Mouse (Mus musculus) megakaryocyte progenitor cell, adult 5-6 weeks (primary cell): Measurements from ENCODE around the gene Spef2. TPM values are rescaled to one million over a fixed set of nuclear protein-coding genes. Genes with fewer than 3 reads are reported as not detected.

Experiments used
- ATAC-seq: replicated peaks from 2 replicates; pipeline ENCODE4 v1.8.0; 2016; ENCODE audit warnings: mild to moderate bottlenecking, moderate TSS enrichment, inconsistent platforms; ENCODE audit not compliant: poor library complexity
- total RNA-seq, 2 experiments: library from RNA; stranded (forward) in 1 of 2; stranded (reverse) in 1 of 2; fragments of 157-497, 149-512 nt in 1 of 2; fragments of 200-1000 nt in 1 of 2; gene quantifications; 2 replicates each; pipeline versions ENCODE4 v1.2.3 to v1.2.4; 2015 to 2017

Spef2 gene
- total RNA-seq (2015) (0.32 and 1.0 TPM in 2 replicates), total RNA-seq (2017) (0.12 and 0.37 TPM in 2 replicates)

DNA sequence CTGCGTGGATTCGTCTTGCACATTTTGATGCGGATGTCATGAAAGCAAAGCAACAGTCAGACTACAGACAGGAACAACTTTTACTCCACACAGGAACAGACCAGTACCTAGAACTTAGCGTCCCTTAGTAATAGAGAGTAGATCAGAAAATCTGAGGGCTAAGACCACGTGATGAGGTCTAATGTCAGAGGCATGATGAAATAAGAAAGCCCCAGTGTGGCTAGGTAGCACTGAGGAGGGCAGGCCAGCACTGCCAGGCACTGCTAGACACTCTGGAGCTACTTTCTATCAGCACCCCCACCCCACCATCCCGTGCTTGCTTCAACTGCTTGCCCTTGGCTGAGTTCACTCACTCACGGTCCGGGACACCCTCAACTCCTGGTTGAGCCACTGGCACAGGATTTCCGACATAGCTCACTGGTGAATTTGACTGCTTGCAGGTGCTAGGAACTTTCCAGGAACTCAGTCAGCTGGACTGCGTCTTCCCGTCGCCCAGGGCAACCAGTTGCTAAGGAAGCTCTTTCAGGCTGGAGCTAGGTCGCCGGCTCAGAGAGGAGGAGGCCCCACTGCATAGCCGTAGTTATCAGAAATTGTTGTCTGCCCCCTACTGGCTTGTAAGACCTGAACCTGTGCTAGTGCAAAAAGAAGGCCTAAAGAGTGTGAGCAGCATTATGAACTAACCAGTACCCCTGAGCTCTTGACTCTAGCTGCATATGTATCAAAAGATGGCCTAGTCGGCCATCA, at the start of gene Spef2:
Gene Spef2, minus strand, starts transcription at position 510 of the 744 bp plus-strand sequence.
- ATAC-seq = peak; percentile 89

DNA sequence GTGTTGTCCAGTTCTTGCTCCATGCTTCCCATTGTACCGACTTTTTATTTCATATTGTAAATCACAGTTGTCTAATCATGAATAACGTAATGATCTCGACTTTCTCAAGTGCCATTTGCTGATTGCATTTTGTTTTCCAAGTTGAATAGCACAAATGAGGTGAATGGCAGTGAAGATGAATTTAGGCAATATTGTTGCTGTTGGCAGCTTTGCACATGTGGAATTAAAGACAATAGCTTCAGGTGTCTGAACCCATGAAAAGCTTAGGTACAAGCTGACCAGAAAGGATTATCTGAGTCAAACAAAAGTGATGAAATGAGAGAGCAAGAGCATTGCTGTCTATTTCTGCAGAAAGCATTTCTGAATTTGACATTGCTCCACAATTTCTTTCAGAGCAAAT, 45.5 kb upstream of the Spef2 start:
- no peak for ATAC-seq

DNA sequence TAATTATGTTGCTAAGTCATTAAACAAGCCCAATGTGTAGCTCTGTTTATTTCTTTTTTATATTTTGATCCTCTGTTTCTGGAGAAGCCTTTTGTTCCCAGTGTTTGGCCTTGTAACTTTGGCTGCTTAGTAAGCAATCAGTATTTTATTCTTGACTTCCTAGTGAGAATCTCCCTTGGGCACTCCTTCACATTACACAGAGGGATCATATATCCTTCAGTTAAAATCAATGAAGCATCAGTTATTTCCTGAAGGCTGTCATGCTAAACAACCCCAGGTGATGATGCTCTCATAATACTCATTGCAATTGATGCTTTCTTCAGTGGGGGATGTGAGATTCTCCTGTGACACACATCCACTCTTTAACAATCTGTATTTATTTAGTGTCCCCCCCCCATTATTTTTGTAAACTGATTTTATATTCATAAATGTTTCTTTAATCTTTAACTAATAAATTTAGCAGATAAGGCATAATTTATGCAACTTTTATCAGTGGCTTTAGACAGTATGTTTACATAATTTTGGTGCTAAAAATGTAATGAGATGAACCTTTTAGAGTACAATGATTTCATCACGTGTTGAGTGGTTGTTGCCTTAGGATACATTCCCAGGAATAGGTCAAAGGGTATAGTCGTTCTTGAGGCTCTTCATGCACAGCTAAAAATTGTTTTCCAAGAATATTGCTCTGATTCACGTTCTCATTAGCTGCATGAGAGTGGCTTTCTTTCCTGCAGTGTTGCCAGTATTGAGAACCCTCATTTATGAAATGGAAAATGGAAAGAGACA, 39.8 kb upstream of the Spef2 start:
- ATAC-seq = no peak

DNA sequence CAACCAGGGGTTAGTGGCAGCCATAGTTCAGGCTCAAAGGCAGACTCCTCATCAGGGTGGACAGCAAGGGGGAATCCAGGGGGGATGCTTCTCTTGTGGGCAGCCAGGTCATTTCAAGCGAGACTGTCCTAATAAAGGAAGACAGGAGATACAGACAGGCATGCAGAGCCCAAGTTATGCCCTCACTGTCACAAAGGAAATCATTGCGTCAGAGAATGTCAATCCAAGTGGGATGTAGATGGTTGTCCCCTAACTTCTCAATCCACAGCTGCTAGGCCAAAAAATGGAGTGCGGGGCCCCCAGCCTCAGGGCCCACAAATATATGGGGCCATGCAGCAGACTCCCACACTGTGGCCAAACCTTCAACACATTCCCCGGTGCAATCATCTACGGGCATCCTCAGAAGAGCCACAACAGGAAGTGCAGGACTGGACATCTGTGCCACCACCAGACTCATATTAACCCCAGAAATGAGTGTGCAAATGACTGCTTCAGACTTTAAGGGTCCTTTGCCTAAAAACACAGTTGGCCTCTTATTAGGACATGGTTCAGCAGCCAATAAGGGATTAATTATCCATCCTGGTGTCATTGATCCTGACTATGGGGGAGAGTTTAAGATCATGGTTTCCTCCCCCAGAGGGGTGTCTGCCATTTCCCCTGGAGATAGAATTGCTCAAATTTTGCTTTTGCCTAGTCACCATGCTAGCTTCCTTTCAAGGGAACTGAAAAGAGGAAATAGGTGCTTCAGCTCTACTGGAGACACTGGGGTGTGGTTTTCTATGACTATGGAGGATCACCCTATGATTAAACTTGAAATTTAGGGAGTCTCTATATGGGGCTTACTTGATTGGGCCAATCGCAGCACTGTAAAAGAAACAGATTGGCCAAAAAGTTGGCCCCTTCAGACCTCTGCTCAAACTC, 25.8 kb upstream of the Spef2 start:
- ATAC-seq = peak; percentile 90

DNA sequence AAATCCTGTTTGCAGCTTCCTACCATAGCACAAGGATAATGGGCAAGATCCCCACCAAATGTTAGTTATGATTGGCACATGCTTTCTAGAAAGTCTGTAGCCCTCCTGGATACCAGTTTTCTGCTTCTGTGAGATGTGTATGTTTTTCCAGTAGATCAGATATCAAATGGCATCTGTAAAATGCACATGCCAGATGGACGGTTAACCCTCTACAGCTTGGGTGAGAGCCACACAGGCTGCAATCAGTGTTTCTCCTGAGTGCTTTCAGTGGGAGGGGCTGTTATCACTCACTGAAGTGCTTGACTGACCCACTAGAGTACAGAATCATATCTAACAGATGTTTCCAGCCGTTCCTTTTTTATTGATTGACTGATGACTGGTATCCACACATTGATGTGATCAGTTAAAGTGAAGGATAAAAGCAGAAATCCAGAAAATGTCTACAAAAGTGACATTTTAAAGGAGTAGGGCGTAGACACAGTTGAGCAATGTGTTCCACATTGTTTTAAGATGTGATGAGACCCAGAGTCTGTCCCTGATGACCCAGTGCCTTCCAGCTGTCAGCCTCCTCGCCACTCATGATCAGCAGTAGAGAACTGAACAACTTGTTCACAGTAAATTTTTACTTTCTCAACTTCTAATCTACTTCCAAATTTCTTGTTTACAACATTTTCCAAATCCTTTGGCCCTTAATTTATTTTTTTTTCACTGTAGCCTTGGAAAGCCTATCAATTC, 19.7 kb upstream of the Spef2 start:
- ATAC-seq = 0 out of 2 replicates have a peak, but pooled peaks have one; percentile 23

DNA sequence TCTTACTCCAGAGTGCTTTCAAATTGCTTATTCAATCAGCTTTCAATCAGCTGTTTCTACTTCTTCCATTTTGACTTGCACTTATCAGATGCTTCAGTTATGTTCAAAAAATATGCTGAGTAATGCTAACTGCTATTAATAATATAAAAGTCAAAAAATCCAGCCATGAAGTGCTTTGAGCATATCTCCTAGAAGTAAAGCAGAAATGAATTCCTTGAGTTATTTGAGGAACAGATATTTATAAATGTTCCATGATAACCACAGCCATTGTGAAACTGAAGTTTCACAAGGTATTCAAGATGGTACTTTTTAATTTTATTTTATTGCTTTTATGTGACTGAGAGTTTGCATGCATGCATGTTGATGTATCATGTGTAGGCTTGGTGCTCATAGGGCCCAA, 18.4 kb upstream of the Spef2 start:
- peak; percentile 76 for ATAC-seq

DNA sequence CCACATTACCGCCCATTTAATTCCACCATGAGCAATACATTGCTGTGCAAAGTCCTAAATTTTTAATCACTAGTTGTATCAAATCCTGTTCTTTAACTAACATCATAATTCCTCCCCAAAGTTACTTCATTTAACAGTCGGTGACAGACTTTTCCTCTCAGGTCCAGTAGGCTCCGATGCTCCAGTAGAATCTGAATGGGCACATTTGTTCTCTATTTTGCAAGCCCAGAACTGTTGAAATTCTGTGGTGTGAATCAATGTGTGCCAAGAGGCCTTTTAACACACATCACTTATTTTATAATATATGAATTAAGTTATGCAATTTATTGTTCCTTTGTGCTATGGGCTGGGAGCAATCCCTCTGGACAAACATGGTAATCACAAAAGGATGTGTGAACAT, 2.3 kb upstream of the Spef2 start:
- ATAC-seq = peak; percentile 29; the same call in 1 of the 2 replicates

DNA sequence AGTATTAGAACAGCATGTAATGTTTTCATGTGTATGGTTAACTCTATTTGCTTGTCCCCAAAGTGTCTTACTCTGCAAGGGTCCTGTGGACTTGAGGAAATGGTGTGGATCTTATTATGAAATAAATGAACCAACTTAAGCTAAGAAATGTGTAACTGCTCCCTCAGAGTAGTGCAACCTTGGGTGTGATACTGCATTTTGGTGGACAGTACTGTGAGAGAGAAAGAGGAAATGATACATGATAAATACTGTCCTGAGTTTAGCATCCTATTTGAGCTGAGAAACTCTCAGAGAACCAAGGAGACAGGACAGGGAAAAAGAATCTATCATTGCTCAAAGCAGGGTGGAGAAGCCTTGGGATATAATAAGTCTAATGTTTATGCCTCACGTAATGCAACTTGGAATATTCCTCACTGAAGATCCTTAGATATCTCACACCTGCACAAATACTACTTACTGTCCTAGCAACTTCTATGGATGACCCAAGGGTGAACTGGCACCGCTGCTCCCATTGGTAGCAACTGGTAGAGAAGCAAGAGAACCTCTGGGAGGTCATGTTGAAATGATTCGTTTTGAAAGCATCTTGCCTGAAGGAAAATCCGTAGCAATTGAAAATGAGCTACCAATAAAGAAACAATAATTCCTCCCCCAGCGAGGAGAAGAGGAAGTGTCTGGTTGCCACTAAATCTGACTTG, 1.1 kb downstream of the Spef2 start:
- ATAC-seq = peak; percentile 28

DNA sequence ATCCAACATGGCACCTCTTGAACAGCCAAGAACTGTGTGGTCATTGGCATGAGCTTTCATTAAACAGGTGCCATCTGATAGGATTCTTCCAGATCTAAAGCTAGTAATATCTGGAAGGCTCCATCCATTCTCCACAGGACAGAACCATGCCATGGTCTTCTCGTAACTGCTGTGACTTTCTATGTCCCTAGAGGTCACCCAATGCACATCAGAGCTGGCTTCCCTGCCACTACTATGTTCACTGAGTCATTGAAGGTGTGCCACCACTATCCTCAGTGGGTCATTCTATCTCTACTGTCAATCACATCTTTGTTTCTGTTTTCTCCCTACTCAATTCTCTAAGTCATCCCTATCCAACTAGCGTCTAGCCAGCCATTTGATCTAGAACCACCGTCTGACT, 6.5 kb downstream of the Spef2 start:
- ATAC-seq = 0 out of 2 replicates have a peak, but pooled peaks have one; percentile 20

DNA sequence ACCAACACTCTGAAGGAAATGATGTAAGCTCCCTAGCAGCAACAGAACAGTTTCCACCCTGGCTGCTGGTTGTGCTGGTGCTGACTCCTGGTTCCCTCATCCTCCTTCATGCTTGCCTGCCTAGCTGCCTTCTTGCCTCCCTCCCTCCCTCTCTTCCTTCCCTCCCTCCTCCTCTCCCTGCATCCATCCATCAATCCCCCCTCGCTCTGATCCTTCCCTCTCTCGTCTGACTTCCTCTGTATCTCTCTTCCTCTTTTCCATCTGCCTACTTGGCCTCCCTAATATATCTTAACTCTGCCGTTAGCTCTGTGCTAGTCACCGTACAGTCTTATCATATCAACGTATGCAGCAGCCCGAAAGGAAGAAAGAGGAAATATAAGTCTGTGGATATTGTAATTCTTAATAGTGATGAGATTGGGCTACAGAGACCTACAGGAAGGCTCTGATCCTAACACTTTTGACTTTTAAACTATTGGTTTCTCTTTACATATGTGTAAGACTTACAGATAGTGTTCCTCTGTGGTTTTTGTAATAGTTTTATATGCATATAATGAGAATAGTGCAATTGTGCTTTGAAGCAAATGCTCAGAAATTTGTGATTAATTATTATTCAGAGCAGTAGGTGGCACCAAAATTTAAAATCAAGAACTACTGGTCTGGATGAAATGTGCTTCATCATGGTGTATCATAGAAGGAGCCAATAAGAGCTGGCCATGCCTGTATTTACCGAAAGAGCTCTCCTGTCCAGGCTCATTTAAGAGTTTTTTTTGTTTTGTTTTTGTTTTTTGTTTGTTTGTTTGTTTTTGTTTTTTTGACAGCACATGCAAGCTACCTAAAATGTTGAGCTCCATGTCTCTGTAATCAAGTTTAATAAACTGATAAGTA, 33.9 kb downstream of the Spef2 start:
- peak; percentile 83 for ATAC-seq

DNA sequence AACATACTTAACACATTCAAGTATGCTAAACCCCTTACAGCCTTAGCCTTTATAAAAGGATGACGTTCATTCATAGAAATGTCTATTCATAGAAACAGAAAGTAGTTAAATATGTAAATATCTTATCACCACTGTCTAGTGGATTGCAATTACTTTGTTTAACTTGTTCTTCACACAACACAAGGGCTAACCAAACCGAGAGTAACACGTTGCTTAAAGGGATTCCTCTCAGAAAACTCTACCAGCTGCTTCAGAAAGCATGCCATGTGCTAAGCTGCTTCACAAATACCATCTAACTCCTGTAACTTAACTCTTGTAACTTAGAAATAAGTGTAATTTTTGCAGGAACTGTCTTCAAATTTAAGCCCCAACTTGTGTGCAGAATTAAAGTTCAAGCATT, 35.0 kb downstream of the Spef2 start:
- ATAC-seq = no peak

DNA sequence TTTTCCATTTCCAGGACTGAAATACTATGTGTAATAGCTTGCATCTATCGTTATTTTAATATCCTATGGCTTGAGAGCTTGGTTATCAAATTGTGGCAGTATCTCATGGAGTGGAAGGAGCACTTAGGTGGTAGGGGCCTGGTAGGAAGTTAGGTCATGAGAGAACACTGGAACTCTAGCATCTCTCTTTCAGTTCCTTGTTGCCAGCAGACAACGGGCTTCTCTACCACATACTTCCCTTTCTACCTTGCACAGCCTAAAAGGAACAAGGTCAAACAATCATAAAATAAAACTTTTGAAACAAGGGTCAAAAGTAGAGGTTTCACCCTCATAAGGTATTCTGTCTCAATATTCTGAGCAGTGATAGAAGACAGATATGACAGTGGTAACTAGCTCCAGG, 38.3 kb downstream of the Spef2 start:
- peak; percentile 66 for ATAC-seq

DNA sequence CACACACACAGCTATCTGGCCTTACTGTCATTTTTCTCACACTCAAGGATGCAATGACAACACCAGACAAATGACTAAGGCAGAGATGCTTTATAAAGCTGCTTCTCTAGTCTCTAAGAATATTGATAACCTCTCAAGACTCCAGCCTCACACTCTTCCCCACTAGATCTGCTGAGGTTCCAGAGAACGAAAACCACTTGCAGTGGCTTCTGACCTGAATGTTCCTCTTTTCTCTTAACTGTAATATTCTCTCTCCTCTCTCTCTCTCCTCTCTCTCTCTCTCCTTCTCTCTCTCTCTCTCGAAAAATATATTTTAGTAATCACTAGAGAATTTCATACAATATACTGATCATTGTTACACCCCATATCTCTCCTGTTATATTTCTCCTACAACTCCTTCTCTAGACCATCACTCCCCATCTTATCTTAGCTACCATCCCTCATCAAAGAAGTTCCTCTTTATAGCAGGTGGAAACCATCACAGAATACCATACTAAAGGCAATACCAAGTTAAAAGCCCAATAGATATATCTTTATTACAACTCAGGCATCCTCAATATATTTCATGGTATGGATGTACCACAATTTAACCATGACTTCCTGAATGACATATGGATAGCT, 42.7 kb downstream of the Spef2 start:
- peak; percentile 55 for ATAC-seq

DNA sequence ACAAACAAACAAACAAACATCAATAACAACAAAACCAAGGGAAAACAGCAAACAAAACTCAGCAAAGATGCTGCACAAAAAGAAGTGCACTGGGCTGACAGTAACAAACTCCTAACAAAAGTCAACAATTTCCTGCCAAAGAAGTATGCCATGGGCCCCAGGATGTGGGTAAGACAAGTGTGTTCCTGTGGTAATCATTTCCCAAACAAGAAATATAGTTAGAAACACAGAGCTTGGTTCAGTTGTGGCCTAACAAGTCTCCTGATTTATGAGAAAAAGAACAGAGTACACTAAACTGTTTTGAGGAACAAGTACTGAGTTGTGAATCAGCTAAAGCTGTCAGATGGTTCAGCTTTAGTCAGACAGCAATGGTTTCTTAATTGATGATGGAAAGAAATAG, 46.8 kb downstream of the Spef2 start:
- ATAC-seq = peak; percentile 90

DNA sequence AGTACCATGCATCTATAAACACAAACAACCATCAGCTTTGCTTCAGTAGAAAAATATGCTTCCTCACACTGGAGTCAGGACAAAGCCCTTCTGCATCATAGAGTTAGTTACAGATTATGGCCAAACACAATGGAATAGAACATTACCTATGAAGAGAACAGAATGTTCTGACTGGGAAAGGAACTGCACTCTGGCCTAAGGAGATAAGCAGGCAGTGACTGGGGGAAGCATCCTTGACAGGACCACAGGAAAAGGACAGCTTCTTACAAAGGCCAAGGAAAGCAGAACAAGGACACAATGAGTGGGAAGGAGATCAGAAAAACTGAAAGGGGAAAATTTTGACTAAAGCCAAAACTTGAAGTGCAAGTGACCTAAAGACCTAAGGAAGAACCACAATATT, 56.9 kb downstream of the Spef2 start:
- ATAC-seq = no peak

DNA sequence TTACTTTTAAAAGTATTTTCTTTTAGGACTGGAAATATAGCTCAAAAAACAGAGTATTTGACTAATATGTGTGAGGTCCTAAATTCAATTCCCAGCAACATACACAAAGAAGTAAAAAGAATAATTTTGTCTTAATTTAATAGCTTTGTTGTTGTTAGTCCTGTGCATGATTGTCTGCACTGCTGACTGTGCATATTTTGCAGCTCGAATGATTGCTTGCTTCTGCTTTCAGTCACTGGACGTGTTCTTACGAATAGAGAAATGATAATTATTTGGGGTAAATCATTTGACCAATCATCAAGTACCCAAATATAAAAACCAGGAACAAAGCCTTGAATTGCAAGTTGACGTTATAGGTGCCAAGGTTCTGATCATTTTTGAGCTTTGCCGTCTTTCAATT, 57.8 kb downstream of the Spef2 start:
- ATAC-seq = no peak

DNA sequence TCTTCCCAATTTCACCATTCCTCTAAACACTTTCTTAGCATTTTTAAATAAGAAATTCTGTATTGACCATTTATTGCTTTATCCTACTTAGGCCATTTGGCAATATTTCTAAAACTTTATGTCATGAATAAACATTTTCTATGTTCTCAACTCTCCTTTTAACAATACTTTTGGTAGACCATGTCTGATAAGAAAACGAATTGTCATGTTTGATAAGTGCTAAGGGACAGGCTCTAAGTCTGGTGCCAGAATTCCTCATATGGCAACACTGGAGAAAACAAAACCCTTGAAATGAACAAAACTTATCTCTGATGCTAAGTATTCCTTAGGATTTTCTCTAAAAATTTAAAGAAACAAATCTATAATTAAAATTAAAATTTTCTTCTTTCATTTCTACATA, 58.2 kb downstream of the Spef2 start:
- ATAC-seq = no peak

DNA sequence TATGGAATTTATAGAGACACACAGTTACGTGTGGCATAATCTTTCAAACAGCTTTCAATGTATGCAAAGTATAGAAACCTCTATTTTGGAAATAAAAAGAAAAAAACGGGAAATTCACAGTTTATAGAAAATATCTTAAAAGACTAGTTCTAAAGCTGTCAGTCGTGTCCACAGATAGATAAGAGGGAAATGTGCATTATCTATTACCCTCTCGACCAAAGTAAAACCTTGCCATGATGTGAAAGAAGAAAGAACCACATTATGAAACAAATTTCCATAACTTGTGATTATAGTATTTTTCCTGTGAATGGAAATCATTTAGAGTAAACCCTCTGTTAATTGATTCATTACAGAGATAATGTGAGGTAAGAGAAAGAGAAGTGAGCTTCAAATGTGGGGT, 65.2 kb downstream of the Spef2 start:
- no peak for ATAC-seq
